Mouse (Mus musculus): ENCODE data around the gene Wdr70. TPM values are rescaled to one million over a fixed set of nuclear protein-coding genes. Genes with fewer than 3 reads are reported as not detected.

Gene Wdr70
- polyA plus RNA-seq, 1 experiment from 2014 or later: 69.4 TPM

DNA sequence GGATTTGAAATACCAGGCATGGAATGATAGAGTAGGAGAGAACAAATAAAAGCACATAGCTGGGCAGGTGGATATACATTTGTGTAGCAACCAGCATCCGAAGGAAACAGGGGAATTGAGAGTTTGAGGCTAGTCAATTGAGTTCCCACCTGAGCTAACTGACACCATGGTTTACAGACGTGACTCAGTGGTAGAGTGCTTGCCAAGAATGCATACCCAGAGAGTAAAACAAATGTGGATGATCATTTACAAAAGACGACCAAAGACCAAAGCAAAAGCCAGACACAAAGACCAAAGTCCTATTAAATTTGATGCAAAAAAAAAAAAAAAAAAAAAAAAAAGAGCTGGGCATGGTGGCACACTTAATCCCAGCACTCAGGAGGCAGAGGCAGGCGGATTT is 175.7 kb downstream of the Wdr70 start:
- no peak for ATAC-seq (ENCODE audit: insufficient number of reproducible peaks, insufficient read depth, low FRiP score, low TSS enrichment)
- no peaks in the 10 kb centered on the region for H3K4me1 ChIP-seq
- WGBS: 85% methylated on average over 4 of the region's 4 CpGs
- 0 out of 2 replicates have a peak, but pooled peaks cover 4% of the 10 kb centered on the region for H3K36me3 ChIP-seq
- no peak overlapping the region for H3K4me3 ChIP-seq
- no peak overlapping the region for H3K27ac ChIP-seq
- no peaks in the 10 kb centered on the region for H3K9me3 ChIP-seq
- H3K27me3 ChIP-seq: no peaks in the 10 kb centered on the region
- H3K4me2 ChIP-seq (replicated peaks): no peak overlapping the region
- no peak overlapping the region for H3K9ac ChIP-seq

DNA sequence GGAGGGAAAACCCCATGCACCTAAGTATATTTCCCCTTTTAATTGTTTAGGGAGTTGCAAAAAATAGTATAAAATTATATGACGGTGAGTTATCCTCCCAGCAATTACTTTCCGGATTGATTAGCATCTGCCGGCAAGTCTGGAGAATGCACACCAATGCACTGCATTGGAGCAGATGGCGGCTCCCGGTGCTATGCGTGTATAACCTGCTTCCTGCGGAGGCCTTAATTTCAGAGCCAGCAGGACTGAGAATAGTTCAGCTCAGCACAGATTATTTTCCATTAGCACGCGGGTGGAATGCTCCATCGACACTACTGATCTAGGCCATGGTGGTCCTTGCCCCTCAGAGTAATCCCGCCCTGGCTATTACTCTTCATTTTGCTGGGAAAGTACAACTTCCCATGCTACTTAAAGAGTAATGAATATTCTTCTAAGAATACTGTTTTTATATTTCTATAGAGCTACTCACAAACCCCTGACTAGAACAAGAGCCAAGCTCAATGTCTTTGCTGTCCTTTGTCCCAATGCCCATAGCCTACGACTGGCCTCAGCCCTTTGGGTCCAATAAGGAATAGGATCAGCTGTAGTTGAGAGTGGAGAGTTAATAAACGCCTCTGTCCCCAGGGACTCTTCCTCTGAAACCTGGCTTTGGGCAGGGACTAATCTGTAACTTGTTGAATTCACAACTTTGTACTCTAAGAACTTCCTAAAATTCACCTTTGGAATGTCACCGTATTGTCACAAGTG is 176.5 kb downstream of the Wdr70 start:
- Histone ChIP-seq H3K27ac (no peak overlapping the region), H3K9me3 (no peaks in the 10 kb centered on the region), H3K9ac (no peak overlapping the region), H3K4me1 (no peaks in the 10 kb centered on the region), H3K4me2 (replicated peaks) (no peak overlapping the region), H3K27me3 (no peaks in the 10 kb centered on the region), H3K4me3 (no peak overlapping the region), H3K36me3 (0 out of 2 replicates have a peak, but pooled peaks cover 4% of the 10 kb centered on the region)
- 93% methylated on average over 14 of the region's 14 CpGs for WGBS
- no peak for ATAC-seq (ENCODE audit: insufficient number of reproducible peaks, insufficient read depth, low FRiP score, low TSS enrichment)

DNA sequence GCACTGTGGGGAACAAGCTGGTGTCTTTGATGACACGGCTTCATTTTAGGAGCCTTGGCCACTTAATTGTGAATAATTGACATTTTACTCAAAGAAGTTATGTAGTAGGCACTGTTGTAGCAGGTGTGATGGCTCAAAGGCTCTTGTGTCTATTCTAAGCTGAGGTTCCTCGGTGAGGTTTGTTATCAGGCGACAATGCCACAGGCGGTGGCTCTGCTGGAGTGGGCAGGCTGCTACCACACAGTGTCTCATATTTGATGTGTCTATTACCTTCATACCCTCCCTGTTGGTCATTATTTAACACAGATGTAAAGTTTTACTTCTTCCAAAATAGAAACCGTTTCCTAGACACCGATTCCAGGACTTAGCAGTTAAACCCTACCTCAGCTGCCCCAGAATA is 177.9 kb downstream of the Wdr70 start:
- 93% methylated on average over 6 of the region's 6 CpGs for WGBS
- H3K9ac ChIP-seq: no peak overlapping the region
- no peak overlapping the region for H3K4me2 ChIP-seq (replicated peaks)
- H3K4me3 ChIP-seq: no peak overlapping the region
- no peak overlapping the region for H3K27ac ChIP-seq
- no peaks in the 10 kb centered on the region for H3K27me3 ChIP-seq
- H3K9me3 ChIP-seq: no peaks in the 10 kb centered on the region
- no peak for ATAC-seq (ENCODE audit: insufficient number of reproducible peaks, insufficient read depth, low FRiP score, low TSS enrichment)
- H3K4me1 ChIP-seq: no peaks in the 10 kb centered on the region
- 0 out of 2 replicates have a peak, but pooled peaks cover 4% of the 10 kb centered on the region for H3K36me3 ChIP-seq

DNA sequence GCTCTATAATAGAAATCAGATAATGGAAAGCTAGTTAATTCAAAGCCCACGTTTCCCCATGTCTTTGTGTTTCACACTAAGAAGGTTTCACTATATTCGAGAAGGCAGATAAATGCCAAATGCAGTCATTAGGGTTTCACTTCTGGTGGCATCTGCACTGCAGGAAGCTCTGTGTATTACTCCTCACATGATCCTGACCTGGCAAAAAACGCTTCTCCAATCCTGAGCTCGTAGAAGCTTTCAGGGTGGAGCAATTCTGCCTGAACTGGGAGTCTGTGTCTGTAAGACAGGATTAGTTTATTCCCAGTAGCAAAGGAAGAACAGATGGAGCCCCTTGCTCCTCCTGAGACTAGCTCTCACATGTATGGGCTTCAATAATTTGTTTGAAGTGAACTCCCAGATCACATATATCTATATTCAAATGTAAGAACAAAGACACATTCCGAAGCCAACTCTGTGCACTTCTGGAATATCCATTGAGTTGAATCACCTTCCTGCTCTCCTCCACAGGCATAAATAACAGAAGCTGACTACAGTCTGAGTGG is 192.4 kb downstream of the Wdr70 start:
- Histone ChIP-seq H3K4me2 (replicated peaks) (no peak overlapping the region), H3K9ac (no peak overlapping the region), H3K4me3 (no peak overlapping the region), H3K36me3 (peaks cover 4% of the 10 kb centered on the region; the same call in 1 of the 2 replicates), H3K9me3 (no peaks in the 10 kb centered on the region), H3K27ac (no peak overlapping the region), H3K4me1 (no peaks in the 10 kb centered on the region), H3K27me3 (no peaks in the 10 kb centered on the region)
- WGBS: 80% methylated on average over 5 of the region's 5 CpGs
- no peak for ATAC-seq (ENCODE audit: insufficient number of reproducible peaks, insufficient read depth, low FRiP score, low TSS enrichment)

DNA sequence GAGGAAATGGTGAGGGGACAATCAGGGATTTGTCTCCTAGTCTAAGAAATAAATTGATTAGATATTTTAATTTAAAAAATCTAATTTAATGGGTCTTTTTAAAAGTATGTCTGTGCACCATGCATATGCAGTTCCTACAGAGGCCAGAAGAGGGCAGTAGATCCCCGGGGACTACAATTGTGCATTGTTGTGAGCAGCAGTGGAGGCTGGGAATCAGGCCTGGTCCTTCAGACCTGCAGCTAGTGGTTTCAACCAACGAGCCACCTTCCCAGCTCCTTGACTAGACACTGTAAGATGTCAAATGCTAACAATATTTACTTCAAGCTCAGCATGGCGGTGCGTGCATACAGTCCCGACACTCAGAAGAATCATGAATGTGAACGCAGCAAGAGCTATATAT is 199.7 kb downstream of the Wdr70 start:
- Histone ChIP-seq H3K4me3 (no peak overlapping the region), H3K27me3 (no peaks in the 10 kb centered on the region), H3K4me1 (peaks cover 9% of the 10 kb centered on the region), H3K9ac (no peak overlapping the region), H3K36me3 (no peaks in the 10 kb centered on the region), H3K27ac (no peak overlapping the region), H3K9me3 (no peaks in the 10 kb centered on the region), H3K4me2 (replicated peaks) (no peak overlapping the region)
- 91% methylated on average over 6 of the region's 6 CpGs for WGBS
- ATAC-seq (ENCODE audit: insufficient number of reproducible peaks, insufficient read depth, low FRiP score, low TSS enrichment): no peak

DNA sequence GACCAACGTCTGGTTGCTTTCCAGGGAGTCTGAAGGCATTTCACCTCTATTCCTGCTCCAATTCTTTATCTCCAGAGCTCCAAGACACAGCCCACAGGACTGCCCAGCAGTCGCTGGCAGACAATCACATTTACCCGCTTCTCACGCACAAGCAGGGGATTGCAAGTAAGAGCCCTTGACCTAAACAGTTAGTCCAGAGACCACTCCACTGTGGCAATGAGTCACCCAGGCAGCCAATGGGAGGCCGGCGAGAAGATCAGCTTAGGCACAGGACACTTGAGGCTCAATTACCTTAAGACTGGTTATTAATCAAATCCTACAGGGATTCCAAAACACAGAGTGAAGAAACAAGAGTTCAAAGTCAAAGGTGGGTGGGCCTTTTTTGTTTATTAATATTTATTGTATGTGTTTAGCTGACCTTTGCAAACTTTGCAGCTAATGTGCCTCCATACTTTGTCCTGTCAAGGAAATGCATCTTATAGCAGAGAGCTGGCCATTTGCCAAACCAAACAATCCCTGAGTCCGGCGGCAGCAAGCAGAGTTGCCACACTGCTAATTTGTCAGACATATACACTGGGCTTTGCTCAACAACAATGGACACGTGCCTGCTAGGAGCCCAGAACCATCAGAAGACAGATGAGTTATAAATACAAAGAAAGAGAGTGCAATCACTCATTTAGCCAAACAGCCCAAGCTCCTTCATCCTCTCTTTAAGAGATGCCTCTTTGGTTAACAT is 207.3 kb downstream of the Wdr70 start:
- WGBS: 53% methylated on average over 9 of the region's 9 CpGs
- Histone ChIP-seq H3K4me3 (no peak overlapping the region), H3K9ac (no peak overlapping the region), H3K9me3 (no peaks in the 10 kb centered on the region), H3K36me3 (no peaks in the 10 kb centered on the region), H3K27me3 (no peaks in the 10 kb centered on the region), H3K4me2 (replicated peaks) (no peak overlapping the region), H3K27ac (no peak overlapping the region), H3K4me1 (peaks cover 28% of the 10 kb centered on the region)
- no peak for ATAC-seq (ENCODE audit: insufficient number of reproducible peaks, insufficient read depth, low FRiP score, low TSS enrichment)

DNA sequence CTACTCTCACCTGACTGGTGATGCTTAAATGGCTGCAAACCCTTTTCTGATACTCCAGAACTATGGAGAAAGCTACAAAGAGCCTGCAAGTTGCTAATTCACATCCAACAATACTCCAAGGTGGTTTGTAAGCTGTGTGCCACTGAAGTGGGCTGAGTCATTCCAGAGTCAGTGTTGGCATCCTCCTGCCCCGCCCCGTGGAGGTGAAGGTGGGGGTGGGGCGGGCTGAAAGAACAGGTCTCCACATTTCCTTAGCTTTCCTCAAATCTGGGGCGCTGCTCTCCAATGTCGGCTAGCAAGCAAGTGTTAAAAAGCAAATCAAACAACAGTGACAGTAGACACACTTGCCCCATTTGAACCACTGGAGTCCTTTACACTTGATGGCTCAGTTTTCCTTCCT is 208.7 kb downstream of the Wdr70 start:
- Histone ChIP-seq H3K27me3 (no peaks in the 10 kb centered on the region), H3K9ac (no peak overlapping the region), H3K4me3 (no peak overlapping the region), H3K27ac (no peak overlapping the region), H3K4me1 (peaks cover 19% of the 10 kb centered on the region), H3K36me3 (no peaks in the 10 kb centered on the region), H3K4me2 (replicated peaks) (no peak overlapping the region), H3K9me3 (no peaks in the 10 kb centered on the region)
- ATAC-seq (ENCODE audit: insufficient number of reproducible peaks, insufficient read depth, low FRiP score, low TSS enrichment): no peak
- 78% methylated on average over 5 of the region's 5 CpGs for WGBS

DNA sequence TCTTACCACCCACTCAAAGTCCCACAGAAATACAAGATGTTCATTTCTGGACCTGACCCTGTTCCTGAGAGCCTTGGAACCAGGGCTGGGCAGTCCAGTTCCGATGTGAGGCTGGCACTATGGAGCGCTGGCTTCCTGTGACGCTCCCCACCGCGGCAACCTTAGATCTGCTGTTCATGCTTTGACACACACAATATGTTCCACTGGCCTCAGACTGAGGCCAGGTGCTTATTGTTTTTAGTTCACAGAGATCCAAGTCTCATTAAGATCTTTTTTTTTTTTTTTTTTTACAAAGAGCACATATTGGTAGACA is 209.7 kb downstream of the Wdr70 start:
- Histone ChIP-seq H3K27me3 (no peaks in the 10 kb centered on the region), H3K36me3 (no peaks in the 10 kb centered on the region; the same call in 1 of the 2 replicates), H3K9me3 (no peaks in the 10 kb centered on the region), H3K4me2 (replicated peaks) (no peak overlapping the region), H3K9ac (no peak overlapping the region), H3K27ac (no peak overlapping the region), H3K4me3 (no peak overlapping the region), H3K4me1 (peaks cover 19% of the 10 kb centered on the region)
- WGBS: 65% methylated on average over 5 of the region's 5 CpGs
- no peak for ATAC-seq (ENCODE audit: insufficient number of reproducible peaks, insufficient read depth, low FRiP score, low TSS enrichment)

DNA sequence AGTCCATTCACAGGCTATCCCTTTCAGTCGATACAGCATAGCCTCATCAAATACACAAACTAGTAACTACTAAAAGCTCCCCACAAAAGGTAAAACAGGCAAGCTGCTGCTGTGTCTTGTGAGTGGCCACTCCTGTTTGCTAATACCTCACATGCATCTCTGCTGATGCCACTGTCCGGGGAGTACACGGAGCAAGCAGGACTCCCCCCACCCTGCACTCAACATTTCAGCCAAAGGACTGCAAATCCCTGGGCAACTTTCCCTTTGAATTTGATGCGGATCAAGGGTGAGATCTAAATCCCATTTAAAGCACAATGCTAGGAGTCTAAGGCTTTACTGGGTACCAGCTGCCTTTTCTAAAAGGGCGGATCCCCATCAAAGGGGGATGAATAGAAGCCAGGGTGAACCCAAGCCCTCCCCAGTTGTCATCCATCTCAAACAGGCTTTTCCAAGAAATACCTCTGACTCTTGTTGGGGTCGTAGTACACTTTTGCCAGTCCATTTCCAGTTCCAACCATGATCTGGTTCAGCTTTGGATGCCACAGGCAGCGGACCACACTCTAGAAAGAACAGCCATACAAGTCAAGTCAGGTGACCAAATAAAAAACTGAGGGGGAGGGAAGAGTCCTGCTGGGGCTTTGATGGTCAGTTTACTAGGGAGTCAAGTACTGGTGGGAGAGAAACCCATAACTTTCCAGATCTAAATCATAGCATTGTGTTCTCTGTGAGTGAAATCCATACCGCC is 210.2 kb downstream of the Wdr70 start:
- Histone ChIP-seq H3K4me3 (no peak overlapping the region), H3K36me3 (no peaks in the 10 kb centered on the region; the same call in 1 of the 2 replicates), H3K9ac (no peak overlapping the region), H3K4me2 (replicated peaks) (no peak overlapping the region), H3K9me3 (no peaks in the 10 kb centered on the region), H3K27me3 (no peaks in the 10 kb centered on the region), H3K4me1 (peaks cover 19% of the 10 kb centered on the region), H3K27ac (no peak overlapping the region)
- 81% methylated on average over 8 of the region's 8 CpGs for WGBS
- no peak for ATAC-seq (ENCODE audit: insufficient number of reproducible peaks, insufficient read depth, low FRiP score, low TSS enrichment)

DNA sequence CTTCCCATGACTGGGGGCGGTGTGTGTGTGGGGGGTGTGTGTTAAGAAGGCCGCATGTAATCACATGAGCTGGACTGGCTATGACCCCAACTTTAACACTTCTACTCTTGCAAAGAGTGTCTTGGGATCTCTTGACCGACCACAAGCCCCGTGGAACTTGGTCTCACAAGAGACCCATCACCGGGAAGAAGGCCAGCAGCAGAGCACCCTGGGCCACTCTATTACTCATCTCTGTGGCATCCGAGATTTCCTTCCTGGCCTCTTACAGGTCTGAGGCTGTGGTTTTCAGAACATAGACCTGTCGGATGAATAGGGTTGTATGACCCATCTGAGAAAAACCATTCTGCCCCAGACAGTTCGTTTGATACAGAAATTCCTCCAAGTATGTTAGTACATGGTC is 212.4 kb downstream of the Wdr70 start:
- Histone ChIP-seq H3K36me3 (peaks cover 6% of the 10 kb centered on the region; the same call in 1 of the 2 replicates), H3K4me1 (peaks cover 12% of the 10 kb centered on the region), H3K4me3 (no peak overlapping the region), H3K9me3 (no peaks in the 10 kb centered on the region), H3K4me2 (replicated peaks) (no peak overlapping the region), H3K27ac (no peak overlapping the region), H3K27me3 (no peaks in the 10 kb centered on the region), H3K9ac (no peak overlapping the region)
- 93% methylated on average over 8 of the region's 8 CpGs for WGBS
- no peak for ATAC-seq (ENCODE audit: insufficient number of reproducible peaks, insufficient read depth, low FRiP score, low TSS enrichment)

DNA sequence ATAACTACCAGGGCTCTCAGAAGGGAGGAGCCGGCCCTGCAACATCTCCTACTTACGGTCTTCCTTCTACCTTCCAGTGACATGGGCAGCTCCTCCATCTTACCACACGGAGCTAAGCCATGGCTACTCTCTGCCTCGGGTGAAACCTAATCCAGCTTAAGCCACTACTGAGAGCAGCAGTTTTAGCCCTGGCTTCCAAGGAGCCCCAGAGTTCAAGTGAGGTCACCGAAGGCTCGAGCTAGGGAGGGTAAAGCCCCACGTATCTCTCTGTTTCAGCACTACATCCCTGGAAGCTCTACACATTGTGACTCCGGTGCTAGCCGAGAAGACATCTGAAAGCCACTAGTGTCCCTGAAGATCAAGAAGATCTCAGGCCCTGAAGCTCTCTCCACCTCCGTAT is 213.9 kb downstream of the Wdr70 start:
- Histone ChIP-seq H3K4me3 (no peak overlapping the region), H3K4me2 (replicated peaks) (no peak overlapping the region), H3K4me1 (peaks cover 10% of the 10 kb centered on the region), H3K27ac (no peak overlapping the region), H3K27me3 (no peaks in the 10 kb centered on the region), H3K9ac (no peak overlapping the region), H3K36me3 (peaks cover 7% of the 10 kb centered on the region; the same call in 1 of the 2 replicates), H3K9me3 (no peaks in the 10 kb centered on the region)
- 34% methylated on average over 10 of the region's 10 CpGs for WGBS
- ATAC-seq (ENCODE audit: insufficient number of reproducible peaks, insufficient read depth, low FRiP score, low TSS enrichment): no peak

All from embryonic facial prominence, embryonic 12.5 days (tissue).